Mouse (Mus musculus): ENCODE measurements around the gene Taf1a. TPM values are rescaled to one million over a fixed set of nuclear protein-coding genes. Genes with fewer than 3 reads are reported as not detected.
"Not testable (repeated sequence)": the region's sequence is repeated elsewhere in the genome, so short reads cannot be mapped to it uniquely, and the experiment has no call there.

Taf1a gene
- polyA plus RNA-seq, 1 experiment from 2014 or later: 16.3 TPM

- peaks cover 9% of the 10 kb centered on the region for H3K36me3 ChIP-seq
- H3K4me1 ChIP-seq (replicated peaks): peaks cover 26% of the 10 kb centered on the region
- H3K4me3 ChIP-seq: peak within 1 kb of the TSS; percentile 84
- peak within 1 kb of the TSS; percentile 79 for H3K27ac ChIP-seq
- H3K27me3 ChIP-seq: no peaks in the 10 kb centered on the region
- no peaks in the 10 kb centered on the region for H3K9me3 ChIP-seq
- peak within 1 kb of the TSS; percentile 88 for H3K9ac ChIP-seq
- ATAC-seq (ENCODE audit: low FRiP score): peak; percentile 99
- peak within 1 kb of the TSS; percentile 97 for H3K4me2 ChIP-seq
- WGBS: under 1% methylated on average over 46 of the region's 51 CpGs
Observed at GRCm38 (mm10) chr1:183369427-183370014, 19.3 kb upstream of the Taf1a start, which contains the start of gene Mia3. Gene Mia3 (minus strand): TSS chr1:183369553.

- Histone ChIP-seq H3K4me3 (no peak overlapping the region), H3K9ac (no peak overlapping the region), H3K4me1 (replicated peaks) (peaks cover 5% of the 10 kb centered on the region), H3K36me3 (no peaks in the 10 kb centered on the region), H3K9me3 (no peaks in the 10 kb centered on the region), H3K27ac (no peak overlapping the region), H3K4me2 (no peak overlapping the region), H3K27me3 (no peaks in the 10 kb centered on the region)
- ATAC-seq (ENCODE audit: low FRiP score): no peak
- 82% methylated on average over 5 of the region's 5 CpGs for WGBS
Observed at GRCm38 (mm10) chr1:183374728-183375127, 14.1 kb upstream of the Taf1a start.

- H3K9me3 ChIP-seq: no peaks in the 10 kb centered on the region
- 70% methylated on average over 4 of the region's 4 CpGs for WGBS
- no peak overlapping the region for H3K4me3 ChIP-seq
- H3K4me2 ChIP-seq: no peak overlapping the region
- ATAC-seq (ENCODE audit: low FRiP score): no peak
- H3K27ac ChIP-seq: no peak overlapping the region
- 0 out of 2 replicates have a peak, but pooled peaks cover 10% of the 10 kb centered on the region for H3K27me3 ChIP-seq
- H3K9ac ChIP-seq: no peak overlapping the region
- no peaks in the 10 kb centered on the region for H3K36me3 ChIP-seq
- H3K4me1 ChIP-seq (replicated peaks): no peaks in the 10 kb centered on the region
Observed at GRCm38 (mm10) chr1:183377045-183377444, 11.7 kb upstream of the Taf1a start.

GRCm38 (mm10) chr1:183378321-183378941 lies 10.3 kb upstream of the Taf1a start:
- Histone ChIP-seq H3K9me3 (no peaks in the 10 kb centered on the region), H3K4me2 (no peak overlapping the region), H3K9ac (no peak overlapping the region), H3K4me1 (replicated peaks) (no peaks in the 10 kb centered on the region), H3K27ac (no peak overlapping the region), H3K36me3 (no peaks in the 10 kb centered on the region), H3K4me3 (no peak overlapping the region), H3K27me3 (peaks cover 18% of the 10 kb centered on the region)
- 81% methylated on average over 10 of the region's 10 CpGs for WGBS
- ATAC-seq (ENCODE audit: low FRiP score): no peak

GRCm38 (mm10) chr1:183379376-183379775 lies 9.4 kb upstream of the Taf1a start:
- H3K4me3 ChIP-seq; H3K9ac ChIP-seq; ATAC-seq (ENCODE audit: low FRiP score); H3K27ac ChIP-seq; H3K9me3 ChIP-seq; H3K4me1 ChIP-seq (replicated peaks); H3K36me3 ChIP-seq; H3K4me2 ChIP-seq: not testable (repeated sequence)
- peaks cover 24% of the 10 kb centered on the region for H3K27me3 ChIP-seq
- 84% methylated on average over 3 of the region's 3 CpGs for WGBS

GRCm38 (mm10) chr1:183381816-183382215 lies 7.0 kb upstream of the Taf1a start:
- no peak overlapping the region for H3K9ac ChIP-seq
- H3K4me3 ChIP-seq: no peak overlapping the region
- no peak for ATAC-seq (ENCODE audit: low FRiP score)
- no peaks in the 10 kb centered on the region for H3K4me1 ChIP-seq (replicated peaks)
- H3K27ac ChIP-seq: no peak overlapping the region
- no peak overlapping the region for H3K4me2 ChIP-seq
- peaks cover 42% of the 10 kb centered on the region for H3K27me3 ChIP-seq
- H3K36me3 ChIP-seq: no peaks in the 10 kb centered on the region
- no peaks in the 10 kb centered on the region for H3K9me3 ChIP-seq
- 89% methylated on average over 5 of the region's 5 CpGs for whole genome bisulfite sequencing

- no peaks in the 10 kb centered on the region for H3K36me3 ChIP-seq
- no peak overlapping the region for H3K27ac ChIP-seq
- H3K4me1 ChIP-seq (replicated peaks): no peaks in the 10 kb centered on the region
- no peak overlapping the region for H3K9ac ChIP-seq
- WGBS: 93% methylated on average over 2 of the region's 2 CpGs
- H3K4me3 ChIP-seq: no peak overlapping the region
- no peaks in the 10 kb centered on the region for H3K9me3 ChIP-seq
- no peak overlapping the region for H3K4me2 ChIP-seq
- ATAC-seq (ENCODE audit: low FRiP score): no peak
- H3K27me3 ChIP-seq: peaks cover 51% of the 10 kb centered on the region
Observed at GRCm38 (mm10) chr1:183382621-183383020, 6.2 kb upstream of the Taf1a start.

- not testable (repeated sequence) for H3K36me3 ChIP-seq; H3K9me3 ChIP-seq; H3K4me3 ChIP-seq; H3K27ac ChIP-seq; H3K9ac ChIP-seq; ATAC-seq (ENCODE audit: low FRiP score); H3K4me2 ChIP-seq
- 93% methylated on average over 3 of the region's 3 CpGs for WGBS
- H3K4me1 ChIP-seq (replicated peaks): peaks cover 17% of the 10 kb centered on the region
- H3K27me3 ChIP-seq: peaks cover 41% of the 10 kb centered on the region
Observed at GRCm38 (mm10) chr1:183387421-183387820, 1.4 kb upstream of the Taf1a start.

GRCm38 (mm10) chr1:183403396-183403795 lies 14.6 kb downstream of the Taf1a start:
- no peak overlapping the region for H3K4me2 ChIP-seq
- H3K27ac ChIP-seq: no peak overlapping the region
- 95% methylated on average over 3 of the region's 3 CpGs for WGBS
- no peak for ATAC-seq (ENCODE audit: low FRiP score)
- no peaks in the 10 kb centered on the region for H3K27me3 ChIP-seq
- H3K9ac ChIP-seq: no peak overlapping the region
- no peak overlapping the region for H3K4me3 ChIP-seq
- H3K9me3 ChIP-seq: no peaks in the 10 kb centered on the region
- no peaks in the 10 kb centered on the region for H3K4me1 ChIP-seq (replicated peaks)
- H3K36me3 ChIP-seq: peaks cover 71% of the 10 kb centered on the region

- Histone ChIP-seq H3K9me3 (no peaks in the 10 kb centered on the region), H3K9ac (no peak overlapping the region), H3K4me1 (replicated peaks) (no peaks in the 10 kb centered on the region), H3K4me2 (no peak overlapping the region), H3K4me3 (no peak overlapping the region), H3K36me3 (peaks cover 31% of the 10 kb centered on the region), H3K27ac (no peak overlapping the region), H3K27me3 (no peaks in the 10 kb centered on the region)
- no peak for ATAC-seq (ENCODE audit: low FRiP score)
- WGBS: 90% methylated on average over 15 of the region's 15 CpGs
Observed at GRCm38 (mm10) chr1:183414081-183414727, 25.4 kb downstream of the Taf1a start.

- no peaks in the 10 kb centered on the region for H3K4me1 ChIP-seq (replicated peaks)
- H3K27me3 ChIP-seq: no peaks in the 10 kb centered on the region
- H3K27ac ChIP-seq: no peak within 1 kb of the TSS
- ATAC-seq (ENCODE audit: low FRiP score): no peak
- H3K36me3 ChIP-seq: no peaks in the 10 kb centered on the region
- H3K9ac ChIP-seq: no peak within 1 kb of the TSS
- no peak within 1 kb of the TSS for H3K4me3 ChIP-seq
- H3K4me2 ChIP-seq: no peak within 1 kb of the TSS
- H3K9me3 ChIP-seq: no peaks in the 10 kb centered on the region
- 85% methylated on average over 12 of the region's 12 CpGs for WGBS
Observed at GRCm38 (mm10) chr1:183417873-183418272, 29.1 kb downstream of the Taf1a start, which contains the start of gene Hhipl2. Gene Hhipl2 (plus strand): TSS chr1:183418215.

- no peaks in the 10 kb centered on the region for H3K4me1 ChIP-seq (replicated peaks)
- no peak overlapping the region for H3K27ac ChIP-seq
- H3K36me3 ChIP-seq: no peaks in the 10 kb centered on the region
- H3K9me3 ChIP-seq: no peaks in the 10 kb centered on the region
- 88% methylated on average over 7 of the region's 7 CpGs for WGBS
- no peak overlapping the region for H3K4me2 ChIP-seq
- no peak overlapping the region for H3K4me3 ChIP-seq
- ATAC-seq (ENCODE audit: low FRiP score): no peak
- no peaks in the 10 kb centered on the region for H3K27me3 ChIP-seq
- no peak overlapping the region for H3K9ac ChIP-seq
Observed at GRCm38 (mm10) chr1:183419741-183420140, 31.0 kb downstream of the Taf1a start.

All from hindbrain, embryonic 13.5 days (tissue).